Mouse (Mus musculus): Measurements from ENCODE around the gene Lhx6.

GRCm38 (mm10) chr2:36035413-36036081, 69.7 kb downstream of the Lhx6 start:
- TF ChIP-seq CTCF (IDR thresholded peaks at IDR 0.05) (no peak), EP300 (IDR thresholded peaks at IDR 0.05) (peak; percentile 69)

Data from lung, postnatal 0 days (tissue).